8 mouse cellular contexts compared by ENCODE assay signal in the genomic region with DNA sequence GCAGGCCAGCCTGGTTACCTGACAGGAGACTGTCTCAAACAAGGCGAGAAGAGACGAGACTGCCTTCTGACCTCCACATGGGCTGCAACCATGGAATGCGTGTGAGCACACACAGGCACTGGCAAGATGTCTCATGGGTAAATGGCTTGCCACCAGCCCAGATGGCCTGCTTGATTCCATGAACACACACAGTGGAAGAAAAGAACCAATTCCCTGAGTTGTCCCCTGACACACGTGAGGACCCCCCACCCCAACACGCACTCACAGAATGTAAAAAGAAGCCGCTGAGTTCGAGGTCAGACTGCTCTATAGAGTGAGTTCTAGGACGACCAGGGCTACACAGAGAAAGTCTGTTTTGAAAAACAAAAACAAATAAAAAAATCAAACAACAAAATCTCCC. TPM values are rescaled to one million over a fixed set of nuclear protein-coding genes. Genes with fewer than 3 reads are reported as not detected.
DNase-seq lines count a peak whose midpoint lies in the region; ATAC-seq and TF ChIP-seq lines count a peak whose summit lies in the region.

Npas1 (minus strand) TSS at position 101 of the 400 bp plus-strand sequence.

- no peak for ATAC-seq in heart, embryonic 13.5 days (ENCODE audit: extremely low read depth, insufficient number of reproducible peaks, low FRiP score, low TSS enrichment)
- ATAC-seq in hindbrain, embryonic 13.5 days (ENCODE audit: low FRiP score) = no peak
- ATAC-seq in liver, embryonic 15.5 days (ENCODE audit: insufficient read depth) = no peak

- H3K9me3 ChIP-seq in heart, embryonic 13.5 days = peaks cover 3% of the 10 kb centered on the region
- no peaks in the 10 kb centered on the region for H3K9me3 ChIP-seq in ES-Bruce4 (replicated peaks; ENCODE audit: control insufficient read depth, insufficient read depth, low read length, poor library complexity, severe bottlenecking)
- no peaks in the 10 kb centered on the region for H3K9me3 ChIP-seq in hindbrain, embryonic 13.5 days
- no peaks in the 10 kb centered on the region for H3K9me3 ChIP-seq in liver, embryonic 15.5 days (replicated peaks)

- no peaks in the 10 kb centered on the region for H3K36me3 ChIP-seq in heart, embryonic 13.5 days
- no peaks in the 10 kb centered on the region for H3K36me3 ChIP-seq in ES-Bruce4 (ENCODE audit: control insufficient read depth, insufficient read depth, low read length, poor library complexity, severe bottlenecking)
- H3K36me3 ChIP-seq in hindbrain, embryonic 13.5 days = no peaks in the 10 kb centered on the region
- no peaks in the 10 kb centered on the region for H3K36me3 ChIP-seq in liver, embryonic 15.5 days (replicated peaks)

- H3K4me3 ChIP-seq in heart, embryonic 13.5 days = peak within 1 kb of the TSS; percentile 43
- H3K4me3 ChIP-seq in ES-Bruce4 (ENCODE audit: low read depth, low read length) = peak within 1 kb of the TSS; percentile 36; the same call in 1 of the 2 replicates
- H3K4me3 ChIP-seq in hindbrain, embryonic 13.5 days = peak within 1 kb of the TSS; percentile 38
- H3K4me3 ChIP-seq in liver, embryonic 15.5 days (replicated peaks) = peak within 1 kb of the TSS; percentile 23

- 82% methylated on average over 8 of the region's 8 CpGs for WGBS in heart, embryonic 13.5 days
- WGBS in hindbrain, embryonic 13.5 days = 84% methylated on average over 8 of the region's 8 CpGs
- WGBS in liver, embryonic 15.5 days (ENCODE audit: insufficient replicate concordance) = 77% methylated on average over 8 of the region's 8 CpGs

- H3K27me3 ChIP-seq in heart, embryonic 13.5 days (replicated peaks) = peaks cover 77% of the 10 kb centered on the region
- H3K27me3 ChIP-seq in ES-Bruce4 (ENCODE audit: control insufficient read depth, insufficient read depth, low read length, poor library complexity, severe bottlenecking) = peaks cover 9% of the 10 kb centered on the region
- H3K27me3 ChIP-seq in hindbrain, embryonic 13.5 days = peaks cover 72% of the 10 kb centered on the region
- H3K27me3 ChIP-seq in liver, embryonic 15.5 days = peaks cover 62% of the 10 kb centered on the region

- intact Hi-C loops in heart, postnatal 10 days (cut with DNase I) = no loop called here

- H3K27ac ChIP-seq in heart, embryonic 13.5 days (replicated peaks) = no peak within 1 kb of the TSS
- H3K27ac ChIP-seq in ES-Bruce4 (ENCODE audit: insufficient read depth, low read length) = no peak within 1 kb of the TSS
- H3K27ac ChIP-seq in hindbrain, embryonic 13.5 days = no peak within 1 kb of the TSS
- no peak within 1 kb of the TSS for H3K27ac ChIP-seq in liver, embryonic 15.5 days (replicated peaks)

- no peak for TF ChIP-seq CTCF in ES-Bruce4 (IDR thresholded peaks at IDR 0.05; ENCODE audit: low read depth, low read length)

- peaks cover 21% of the 10 kb centered on the region for H3K4me1 ChIP-seq in heart, embryonic 13.5 days
- no peaks in the 10 kb centered on the region for H3K4me1 ChIP-seq in ES-Bruce4 (ENCODE audit: control insufficient read depth, insufficient read depth, low read length)
- H3K4me1 ChIP-seq in hindbrain, embryonic 13.5 days (replicated peaks) = peaks cover 22% of the 10 kb centered on the region
- peaks cover 24% of the 10 kb centered on the region for H3K4me1 ChIP-seq in liver, embryonic 15.5 days (replicated peaks)

- DNase-seq in heart, postnatal 10 days = no peak
- DNase-seq in urinary bladder, postnatal 36 days (ENCODE audit: low spot score in 2 of 2) = no peak
- no peak for DNase-seq in testis, postnatal 10 days (ENCODE audit: low spot score)
- no peak for DNase-seq in kidney, adult 8-10 months

- peak within 1 kb of the TSS; percentile 67 for H3K4me2 ChIP-seq in heart, embryonic 13.5 days
- peak within 1 kb of the TSS; percentile 61 for H3K4me2 ChIP-seq in hindbrain, embryonic 13.5 days
- peak within 1 kb of the TSS; percentile 56 for H3K4me2 ChIP-seq in liver, embryonic 15.5 days

- H3K9ac ChIP-seq in heart, embryonic 13.5 days = no peak within 1 kb of the TSS
- H3K9ac ChIP-seq in ES-Bruce4 (ENCODE audit: low read depth, poor library complexity, severe bottlenecking) = no peak within 1 kb of the TSS
- no peak within 1 kb of the TSS; the same call in 1 of the 2 replicates for H3K9ac ChIP-seq in hindbrain, embryonic 13.5 days
- H3K9ac ChIP-seq in liver, embryonic 15.5 days = no peak within 1 kb of the TSS

- no peak for TF ChIP-seq POLR2A in ES-Bruce4 (IDR thresholded peaks at IDR 0.05; ENCODE audit: insufficient read depth, low read length)

- no peak for TF ChIP-seq EP300 in ES-Bruce4 (IDR thresholded peaks at IDR 0.05; ENCODE audit: insufficient read depth, low read depth, low read length)

RNA-seq across cellular contexts. Expression of gene Npas1, which starts in this region (rescaled TPM):
- 0.36 and 0.37 TPM in 2 replicates for polyA plus RNA-seq in heart, embryonic 13.5 days (2015; fragmentation: Nextera tagmentation; extraction: Ambion mirVana)
- not detected for total RNA-seq in heart, postnatal 10 days (2021)
- polyA plus RNA-seq in ES-Bruce4 (2011; ENCODE audit: insufficient read depth, insufficient read length, low read depth, missing spikeins) = 0.27 and 0.70 TPM in 2 replicates
- 2.3 and 2.5 TPM in 2 replicates for polyA plus RNA-seq in hindbrain, embryonic 13.5 days (2015; fragmentation: Nextera tagmentation; extraction: Ambion mirVana)
- 0.12 and 0.17 TPM in 2 replicates for polyA plus RNA-seq in liver, embryonic 15.5 days (2015; fragmentation: Nextera tagmentation; extraction: Ambion mirVana)
